Mouse (Mus musculus) frontal cortex, postnatal 10 days (tissue): Measurements from ENCODE around the gene Itsn1.

ENCODE experiments used
- DNase-seq, 2 experiments: peaks; one replicate each; pipeline ENCODE4 v3.0.0; 2022; ENCODE audit warnings: low spot score in 2 of 2, mixed read lengths in 1 of 2

Gene Itsn1

GRCm38 (mm10) chr16:91846089-91846741, 117.1 kb downstream of the Itsn1 start:
- no peak for DNase-seq

GRCm38 (mm10) chr16:91847525-91848225, 118.6 kb downstream of the Itsn1 start:
- no peak for DNase-seq

- no peak for DNase-seq
These were observed 119.4 kb downstream of the Itsn1 start for GRCm38 (mm10) chr16:91848505-91848904.

- no peak for DNase-seq
These were observed 120.0 kb downstream of the Itsn1 start for GRCm38 (mm10) chr16:91848906-91849603.

- DNase-seq: no peak
These were observed 121.1 kb downstream of the Itsn1 start for GRCm38 (mm10) chr16:91850175-91850574.

GRCm38 (mm10) chr16:91851456-91852231, 122.6 kb downstream of the Itsn1 start:
- no peak for DNase-seq

GRCm38 (mm10) chr16:91852753-91853152, 123.7 kb downstream of the Itsn1 start:
- no peak for DNase-seq

- no peak for DNase-seq
These were observed 124.1 kb downstream of the Itsn1 start for GRCm38 (mm10) chr16:91853223-91853622.

GRCm38 (mm10) chr16:91858695-91859094, 129.6 kb downstream of the Itsn1 start:
- no peak for DNase-seq

GRCm38 (mm10) chr16:91859203-91859602, 130.1 kb downstream of the Itsn1 start:
- DNase-seq: no peak

- DNase-seq: no peak
These were observed 130.9 kb downstream of the Itsn1 start for GRCm38 (mm10) chr16:91859958-91860357.

- DNase-seq: no peak
These were observed 131.5 kb downstream of the Itsn1 start for GRCm38 (mm10) chr16:91860471-91861125.

- DNase-seq: peak in 1 of 2 experiments; percentile 54
These were observed 132.8 kb downstream of the Itsn1 start for GRCm38 (mm10) chr16:91861784-91862371.

- no peak for DNase-seq
These were observed 133.8 kb downstream of the Itsn1 start for GRCm38 (mm10) chr16:91862836-91863235.

- no peak for DNase-seq
These were observed 135.7 kb downstream of the Itsn1 start for GRCm38 (mm10) chr16:91864646-91865332.

- DNase-seq: no peak
These were observed 136.6 kb downstream of the Itsn1 start for GRCm38 (mm10) chr16:91865570-91866257.

- no peak for DNase-seq
These were observed 137.2 kb downstream of the Itsn1 start for GRCm38 (mm10) chr16:91866258-91866634.

GRCm38 (mm10) chr16:91867672-91868071, 138.6 kb downstream of the Itsn1 start:
- no peak for DNase-seq

- no peak for DNase-seq
These were observed 140.1 kb downstream of the Itsn1 start for GRCm38 (mm10) chr16:91868943-91869911.
